Mouse (Mus musculus) MEL (cell line): ENCODE data around the gene Abhd15. TPM values are rescaled to one million over a fixed set of nuclear protein-coding genes. Genes with fewer than 3 reads are reported as not detected.

Experiments used
- DNase-seq: peaks from one replicate; pipeline ENCODE4 v3.0.0; 2011; ENCODE audit warnings: low read depth, low spot score
- H3K27ac ChIP-seq: 2 replicates; pipeline ENCODE4 v1.5.1; 2012; ENCODE audit warnings: low read depth, mild to moderate bottlenecking, control low read depth, low read length, moderate library complexity; ENCODE audit not compliant: control insufficient read depth
- H3K27me3 ChIP-seq, 2 experiments: fragments of 150-350 bp in 1 of 2; sonication (generic) in 1 of 2; 2 replicates each; pipeline ENCODE4 v1.6.1; 2012; ENCODE audit warnings: low read length in 2 of 2, mild to moderate bottlenecking in 2 of 2, improper control_type of control experiment in 1 of 2, moderate library complexity in 1 of 2; ENCODE audit not compliant: insufficient read depth in 2 of 2, control insufficient read depth in 1 of 2
- H3K36me3 ChIP-seq, 2 experiments: 2 replicates each; pipeline ENCODE4 v1.6.1; 2012 to 2014; ENCODE audit warnings: low read length in 2 of 2, improper control_type of control experiment in 1 of 2, inconsistent platforms in 1 of 2, mild to moderate bottlenecking in 1 of 2; ENCODE audit not compliant: insufficient read depth in 2 of 2, control insufficient read depth in 1 of 2
- H3K4me1 ChIP-seq, 2 experiments: fragments of 150-350 bp in 1 of 2; sonication (generic) in 1 of 2; 2 replicates each; pipeline ENCODE4 v1.6.1; 2012; ENCODE audit warnings: low read length in 2 of 2, improper control_type of control experiment in 1 of 2, mild to moderate bottlenecking in 1 of 2; ENCODE audit not compliant: insufficient read depth in 2 of 2, control insufficient read depth in 1 of 2
- H3K4me3 ChIP-seq, 2 experiments: fragments of 150-350 bp in 1 of 2; sonication (generic) in 1 of 2; 2 replicates each; pipeline ENCODE4 v1.5.1; 2012; ENCODE audit warnings: low read depth in 2 of 2, low read length in 2 of 2, mild to moderate bottlenecking in 2 of 2, moderate library complexity in 2 of 2, control low read depth in 1 of 2, improper control_type of control experiment in 1 of 2; ENCODE audit not compliant: control insufficient read depth in 1 of 2, insufficient read depth in 1 of 2
- H3K79me2 ChIP-seq: 2 replicates; pipeline ENCODE4 v1.6.1; 2012; ENCODE audit warnings: mild to moderate bottlenecking, low read length, moderate library complexity; ENCODE audit not compliant: control insufficient read depth, poor library complexity, insufficient read depth
- H3K9ac ChIP-seq: 2 replicates; pipeline ENCODE4 v1.6.1; 2012; ENCODE audit warnings: low read depth, mild to moderate bottlenecking, control low read depth, low read length, moderate library complexity; ENCODE audit not compliant: control insufficient read depth, poor library complexity, severe bottlenecking
- H3K9me3 ChIP-seq: fragments of 150-350 bp; sonication (generic); replicated peaks from 2 replicates; pipeline ENCODE4 v1.6.1; 2012; ENCODE audit warnings: mild to moderate bottlenecking, low read length, improper control_type of control experiment, moderate library complexity; ENCODE audit not compliant: insufficient read depth
- CHD1 ChIP-seq: IDR thresholded peaks from 2 replicates; pipeline ENCODE4 v1.6.1; 2012; ENCODE audit warnings: low read depth, mild to moderate bottlenecking, inconsistent platforms, low read length, improper control_type of control experiment
- CHD2 ChIP-seq: IDR thresholded peaks from 2 replicates; pipeline ENCODE4 v1.6.1; 2011; ENCODE audit warnings: low read length, improper control_type of control experiment
- GATA1 ChIP-seq: IDR thresholded peaks from 2 replicates; pipeline ENCODE4 v1.6.1; 2011; ENCODE audit warnings: low read depth, low read length, improper control_type of control experiment
- HCFC1 ChIP-seq: IDR thresholded peaks from 2 replicates; pipeline ENCODE4 v1.6.1; 2012; ENCODE audit warnings: low read depth, mild to moderate bottlenecking, inconsistent platforms, low read length, improper control_type of control experiment, moderate library complexity
- JUND ChIP-seq: IDR thresholded peaks from 2 replicates; pipeline ENCODE4 v1.6.1; 2011; ENCODE audit warnings: low read depth, mild to moderate bottlenecking, improper control_type of control experiment, low read length
- MAFK ChIP-seq: IDR thresholded peaks from 2 replicates; pipeline ENCODE4 v1.6.1; 2011; ENCODE audit warnings: low read depth, mild to moderate bottlenecking, low read length, improper control_type of control experiment, borderline replicate concordance
- MEF2A ChIP-seq: IDR thresholded peaks from 2 replicates; pipeline ENCODE4 v1.6.1; 2014; ENCODE audit warnings: low read depth, mild to moderate bottlenecking, inconsistent platforms, low read length, improper control_type of control experiment; ENCODE audit not compliant: poor library complexity, insufficient replicate concordance, severe bottlenecking; ENCODE audit errors: extremely low read depth
- NELFE ChIP-seq: IDR thresholded peaks from 2 replicates; pipeline ENCODE4 v1.6.1; 2011; ENCODE audit warnings: low read depth, low read length, improper control_type of control experiment
- NRF1 ChIP-seq: IDR thresholded peaks from 2 replicates; pipeline ENCODE4 v1.6.1; 2014; ENCODE audit warnings: low read depth, mild to moderate bottlenecking, inconsistent platforms, low read length, improper control_type of control experiment, moderate library complexity; ENCODE audit not compliant: poor library complexity, insufficient read depth, severe bottlenecking
- POLR2AphosphoS2 ChIP-seq: IDR thresholded peaks from 2 replicates; pipeline ENCODE4 v1.6.1; 2011; ENCODE audit warnings: low read length, improper control_type of control experiment
- RCOR1 ChIP-seq: IDR thresholded peaks from 2 replicates; pipeline ENCODE4 v1.6.1; 2012; ENCODE audit warnings: low read depth, mild to moderate bottlenecking, inconsistent platforms, low read length, improper control_type of control experiment
- SMC3 ChIP-seq: IDR thresholded peaks from 2 replicates; pipeline ENCODE4 v1.6.1; 2011; ENCODE audit warnings: low read depth, low read length, improper control_type of control experiment
- UBTF ChIP-seq: IDR thresholded peaks from 2 replicates; pipeline ENCODE4 v1.6.1; 2012; ENCODE audit warnings: low read depth, mild to moderate bottlenecking, inconsistent platforms, low read length, improper control_type of control experiment, moderate library complexity, borderline replicate concordance; ENCODE audit not compliant: insufficient read depth
- ZC3H11A ChIP-seq: IDR thresholded peaks from 2 replicates; pipeline ENCODE4 v1.6.1; 2012; ENCODE audit warnings: low read depth, mild to moderate bottlenecking, inconsistent platforms, low read length, improper control_type of control experiment
- ZKSCAN1 ChIP-seq: IDR thresholded peaks from 2 replicates; pipeline ENCODE4 v1.6.1; 2012; ENCODE audit warnings: low read depth, mild to moderate bottlenecking, inconsistent platforms, low read length, improper control_type of control experiment, moderate library complexity
- ZMIZ1 ChIP-seq: IDR thresholded peaks from 2 replicates; pipeline ENCODE4 v1.6.1; 2012; ENCODE audit warnings: low read depth, mild to moderate bottlenecking, inconsistent platforms, low read length, improper control_type of control experiment, moderate library complexity
- polyA plus RNA-seq, 2 experiments: library from polyadenylated mRNA; stranded (reverse) in 1 of 2; unstranded in 1 of 2; fragments of >175 nt in 1 of 2; fragments of >200 nt in 1 of 2; gene quantifications; 2 replicates each; pipeline versions ENCODE4 v1.2.1 to v1.2.4; 2012; ENCODE audit warnings: low replicate concordance in 2 of 2, low read depth in 1 of 2; ENCODE audit not compliant: insufficient read length in 2 of 2, insufficient read depth in 1 of 2, missing spikeins in 1 of 2
- total RNA-seq: library from RNA; depleted of rRNA; stranded (reverse); fragments of 300-350 nt; gene quantifications from 2 replicates; pipeline ENCODE4 v1.2.3, GENCODE M21; 2012

Gene Abhd15
- total and polyA plus RNA-seq, 3 experiments: 1.7 to 1.9 TPM; not detected in 1

DNA sequence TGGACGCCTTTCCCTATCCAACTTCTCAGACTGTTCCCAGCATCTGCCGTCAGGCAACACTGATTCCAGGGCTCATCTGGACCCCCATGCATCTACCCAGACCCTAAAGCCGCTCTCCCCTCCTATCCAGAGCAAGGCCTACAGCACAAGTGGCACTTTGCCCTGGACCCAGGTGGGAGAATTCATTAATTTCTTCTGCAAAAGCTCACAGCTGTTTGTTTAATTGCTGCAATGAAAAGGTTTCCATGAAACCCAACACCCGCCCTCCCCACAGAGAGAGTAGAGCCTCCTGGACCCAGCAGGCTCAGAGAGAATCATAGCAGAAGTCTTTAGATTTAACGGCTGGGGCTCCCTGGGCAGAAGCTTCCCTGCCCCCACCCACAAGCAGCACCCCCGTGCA lies 29.7 kb upstream of the Abhd15 start:
- Histone ChIP-seq H3K9ac (no peak overlapping the region), H3K4me1 (peaks cover 0 to 28% of the 10 kb centered on the region in 2 experiments; a peak in 2 of 4 replicates), H3K27me3 (no peaks in the 10 kb centered on the region), H3K4me3 (no peak overlapping the region), H3K36me3 (peaks cover 0 to 22% of the 10 kb centered on the region in 2 experiments; a peak in 2 of 4 replicates), H3K79me2 (peaks cover 58% of the 10 kb centered on the region), H3K27ac (no peak overlapping the region), H3K9me3 (no peaks in the 10 kb centered on the region)
- no peak for DNase-seq
- no peak for TF ChIP-seq RCOR1
- TF ChIP-seq JUND: no peak
- TF ChIP-seq GATA1: no peak
- TF ChIP-seq POLR2AphosphoS2: no peak
- no peak for TF ChIP-seq ZC3H11A
- TF ChIP-seq CHD2: no peak
- TF ChIP-seq MAFK: no peak
- TF ChIP-seq ZKSCAN1: no peak
- TF ChIP-seq CHD1: no peak
- no peak for TF ChIP-seq MEF2A
- no peak for TF ChIP-seq NRF1

DNA sequence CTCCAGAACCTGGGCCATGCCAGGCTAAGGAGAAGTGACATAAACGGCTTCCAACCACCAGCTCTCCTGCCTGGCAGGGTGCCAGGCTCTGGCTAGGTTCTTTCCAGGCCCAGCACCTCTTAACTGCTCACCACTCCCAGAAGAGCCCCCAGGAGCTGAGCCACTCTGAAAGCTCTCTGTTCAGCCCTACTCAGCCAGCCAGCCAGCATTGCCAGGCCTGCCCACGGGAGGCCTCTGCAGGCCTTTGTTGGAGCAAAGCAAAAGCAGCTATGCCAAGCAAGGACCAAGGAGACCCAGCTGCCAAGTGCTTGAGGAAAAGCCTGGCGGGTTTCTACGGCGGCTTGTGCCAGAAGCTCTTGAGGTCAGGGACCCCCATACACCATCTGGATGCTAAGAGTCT lies 28.1 kb upstream of the Abhd15 start:
- H3K4me1 ChIP-seq: peaks cover 2 to 35% of the 10 kb centered on the region in 2 experiments; a peak in 3 of 4 replicates
- no peaks in the 10 kb centered on the region for H3K9me3 ChIP-seq
- no peak overlapping the region for H3K9ac ChIP-seq
- no peak overlapping the region for H3K4me3 ChIP-seq
- peaks cover 53% of the 10 kb centered on the region for H3K79me2 ChIP-seq
- peaks cover 0 to 28% of the 10 kb centered on the region in 2 experiments; a peak in 2 of 4 replicates for H3K36me3 ChIP-seq
- H3K27me3 ChIP-seq: no peaks in the 10 kb centered on the region
- H3K27ac ChIP-seq: no peak overlapping the region
- DNase-seq: peak; percentile 57
- no peak for TF ChIP-seq NELFE
- TF ChIP-seq UBTF: no peak
- no peak for TF ChIP-seq HCFC1
- TF ChIP-seq ZMIZ1: no peak
- TF ChIP-seq ZKSCAN1: no peak
- TF ChIP-seq SMC3: no peak
- no peak for TF ChIP-seq GATA1
- TF ChIP-seq, all 39 proteins: peak for 0
